Mouse (Mus musculus) myocyte (in vitro differentiated cells): ENCODE measurements at regions not wholly inside any gene's neighbourhood (a gene's known extent, or its start where the extent isn't known, plus 50 kb on each side); places are given as distances from the start of the nearest gene placed in this dataset.

Experiments
- E2F4 ChIP-seq: IDR thresholded peaks from one replicate; pipeline ENCODE4 v1.6.1; 2011; ENCODE audit warnings: mild to moderate bottlenecking, control low read depth, moderate library complexity; ENCODE audit not compliant: insufficient read depth
- MAX ChIP-seq: IDR thresholded peaks from one replicate; pipeline ENCODE4 v1.6.1; 2011; ENCODE audit warnings: low read depth, mild to moderate bottlenecking, control low read depth
- MYOG ChIP-seq, 3 experiments: IDR thresholded peaks; one replicate each; pipeline ENCODE4 v1.6.1; 2011; ENCODE audit warnings: control low read depth in 2 of 3, low read depth in 2 of 3, mild to moderate bottlenecking in 2 of 3; ENCODE audit not compliant: insufficient read length in 2 of 3, control insufficient read depth in 1 of 3, insufficient read depth in 1 of 3
- POLR2A ChIP-seq: IDR thresholded peaks from one replicate; pipeline ENCODE4 v1.6.1; 2011; ENCODE audit warnings: low read depth, mild to moderate bottlenecking, control low read depth, moderate library complexity; ENCODE audit not compliant: insufficient read length
- POLR2AphosphoS2 ChIP-seq: IDR thresholded peaks from one replicate; pipeline ENCODE4 v1.6.1; 2011; ENCODE audit warnings: low read depth, control low read depth; ENCODE audit not compliant: insufficient read length
- SRF ChIP-seq: IDR thresholded peaks from one replicate; pipeline ENCODE4 v1.6.1; 2011; ENCODE audit warnings: low read depth; ENCODE audit not compliant: control insufficient read depth, insufficient read length
- TCF12 ChIP-seq: IDR thresholded peaks from one replicate; pipeline ENCODE4 v1.6.1; 2011; ENCODE audit warnings: mild to moderate bottlenecking, control low read depth; ENCODE audit not compliant: poor library complexity, insufficient read depth, severe bottlenecking
- USF1 ChIP-seq: IDR thresholded peaks from one replicate; pipeline ENCODE4 v1.6.1; 2011; ENCODE audit warnings: low read depth, mild to moderate bottlenecking, control low read depth, moderate library complexity

DNA sequence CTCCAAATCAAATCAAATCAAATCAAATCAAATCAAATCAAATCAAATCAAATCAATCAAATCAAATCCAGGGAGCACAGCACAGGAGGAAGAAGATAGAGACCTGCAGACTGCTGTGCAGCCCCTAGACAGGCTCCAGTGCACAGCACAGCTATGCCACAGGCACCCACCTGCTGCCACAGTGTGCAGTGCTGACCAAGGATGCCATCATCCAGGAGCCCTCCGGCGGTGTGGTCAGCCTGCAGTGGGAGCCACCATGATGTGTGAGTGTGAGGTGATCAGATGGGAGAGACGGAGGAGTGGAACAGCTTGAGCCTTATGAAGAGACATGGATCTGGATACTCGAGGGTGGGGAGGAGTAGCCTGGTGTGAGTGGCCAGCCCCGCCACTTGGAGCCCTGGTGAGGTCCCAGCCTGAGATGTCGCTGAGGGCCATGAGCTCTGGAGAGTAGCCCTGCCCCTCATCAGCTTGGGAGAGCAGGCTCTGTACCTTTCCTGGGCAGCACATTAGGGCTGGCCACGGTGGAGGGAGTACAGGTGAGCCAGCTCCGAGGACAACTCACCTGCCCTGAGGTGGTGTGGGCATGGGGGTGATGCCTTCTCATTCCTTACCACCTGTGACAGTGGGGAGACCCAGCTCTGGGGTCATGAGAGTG is 252.4 kb downstream of the Dact1 start:
- TF ChIP-seq POLR2A (no peak), E2F4 (no peak), USF1 (no peak), MAX (no peak), MYOG (IDR thresholded peaks at IDR 0.05; ENCODE audit: control insufficient read depth in 1 of 3, insufficient read depth in 1 of 3, insufficient read length in 2 of 3, low read depth in 2 of 3) (no peak), SRF (no peak), TCF12 (no peak), POLR2AphosphoS2 (no peak)
